Mouse (Mus musculus) kidney, adult 9 months (tissue): ENCODE measurements around the gene Taf12.
A peak's percentile ranks its signal among the peaks of the same experiment; 100 is the strongest.

Experiments
- DNase-seq: peaks from one replicate; pipeline ENCODE4 v3.0.0; 2022

Taf12 gene

DNA sequence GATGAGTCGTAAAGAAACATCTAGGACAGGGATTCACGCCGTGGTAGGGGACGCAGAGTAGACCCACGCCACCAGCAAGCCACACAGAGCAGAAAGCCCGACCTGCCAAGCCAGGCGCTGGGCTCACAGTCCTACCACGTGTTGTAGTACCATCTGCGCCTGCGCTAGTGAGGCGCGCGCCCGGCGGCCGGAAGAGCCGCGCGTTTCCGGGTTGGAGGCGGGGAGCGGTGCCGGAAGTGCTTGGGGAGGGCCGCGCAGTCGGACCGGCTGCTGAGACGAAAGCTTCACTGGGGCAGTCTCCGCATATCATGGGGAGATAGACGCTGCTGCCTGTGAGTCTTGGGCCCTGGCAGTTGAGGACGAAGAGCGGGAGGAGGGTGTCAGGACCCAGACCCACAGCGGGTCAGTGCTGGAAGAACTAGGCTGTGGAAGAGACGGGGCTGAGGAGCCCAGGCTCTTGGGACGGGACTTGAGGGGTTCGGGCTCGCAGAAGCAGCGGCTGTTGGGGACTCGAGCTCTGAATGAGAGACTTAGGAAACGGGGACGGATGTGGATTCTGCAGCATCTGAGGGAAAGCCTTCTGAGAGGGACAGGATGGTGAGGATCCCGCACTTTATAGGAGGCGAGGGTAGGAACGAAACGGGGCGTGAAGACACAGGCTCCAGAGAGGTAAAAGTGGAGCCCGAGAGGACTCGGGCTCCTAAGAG lies at the start of gene Taf12:
TSS of gene Taf12 (plus strand) at position 220 of the 707 bp plus-strand sequence.
- DNase-seq, result peak; percentile 94

DNA sequence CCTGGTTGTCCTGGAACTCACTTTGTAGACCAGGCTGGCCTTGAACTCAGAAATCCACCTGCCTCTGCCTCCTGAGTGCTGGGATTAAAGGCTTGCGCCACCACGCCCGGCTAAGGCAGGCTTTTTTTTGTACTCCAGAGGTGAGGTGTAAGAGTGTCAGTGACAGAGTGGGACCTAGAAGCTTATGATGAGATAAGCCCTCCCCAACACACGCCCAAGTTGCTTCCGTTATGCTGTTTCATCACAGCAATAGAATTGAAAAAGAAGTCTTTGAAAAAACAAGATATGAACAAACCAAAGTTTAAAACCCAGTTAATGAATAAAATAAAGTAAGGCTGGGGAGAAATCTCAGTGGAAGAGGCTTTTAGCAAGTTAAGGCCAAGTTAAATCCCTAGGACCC lies 43.8 kb upstream of the Taf12 start:
- no peak for DNase-seq

DNA sequence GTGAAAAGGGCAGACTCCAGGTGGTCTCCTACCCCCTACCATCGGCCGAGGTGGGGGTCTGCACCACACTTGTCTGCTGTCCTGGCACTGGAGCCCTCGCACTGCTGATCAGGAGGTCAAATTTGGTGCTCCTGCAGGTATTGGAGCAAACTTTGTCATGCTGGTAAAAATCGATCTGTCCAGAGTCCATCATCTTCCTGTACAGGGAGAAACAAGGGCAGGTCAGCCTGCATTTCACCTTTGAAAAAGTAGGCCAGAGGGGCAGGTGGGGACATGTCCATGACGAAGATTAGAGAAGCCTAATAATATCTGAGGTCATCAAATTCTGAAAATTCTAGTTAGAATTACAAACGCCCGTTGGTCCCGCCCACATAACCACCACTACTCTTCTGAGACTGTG lies 39.5 kb upstream of the Taf12 start:
- DNase-seq, result no peak

DNA sequence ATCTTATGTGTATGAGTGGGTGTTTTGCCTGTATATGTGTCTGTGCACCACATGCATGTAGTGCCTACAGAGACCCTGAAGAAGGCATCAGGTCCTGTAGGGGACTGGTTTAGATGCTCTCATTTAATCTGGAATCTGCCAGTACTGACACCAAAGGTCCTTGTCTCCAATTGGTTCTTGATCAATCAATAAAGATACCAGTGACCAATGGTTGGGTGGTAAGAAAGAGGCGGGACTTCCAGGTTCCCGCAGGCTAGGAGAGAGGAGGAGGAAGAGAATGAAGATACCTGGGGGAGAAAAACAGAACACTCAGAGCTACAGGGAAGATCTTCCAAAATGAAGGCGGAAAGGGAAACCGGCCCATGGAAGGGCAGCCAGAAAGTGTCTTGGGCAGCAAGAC lies 35.8 kb upstream of the Taf12 start:
- no peak for DNase-seq

DNA sequence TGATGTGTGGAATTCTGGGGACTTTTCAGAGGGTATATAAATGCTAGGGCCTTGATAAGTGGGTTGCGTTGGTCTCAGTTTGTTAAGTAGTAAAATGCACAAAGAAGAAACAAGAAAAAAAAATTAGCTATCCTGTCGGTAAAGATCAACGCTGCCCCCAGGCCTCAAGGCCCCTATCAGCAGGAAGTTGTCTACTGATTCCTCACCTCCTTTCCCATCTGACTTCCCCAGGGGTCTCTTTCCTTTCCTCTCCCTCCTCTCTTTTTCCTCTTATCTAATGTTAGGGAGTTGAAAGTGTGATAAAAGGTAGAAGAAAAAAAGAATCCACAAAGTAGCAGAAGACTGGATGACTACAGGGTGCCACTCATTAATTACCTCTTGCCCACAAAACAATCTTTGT lies 33.8 kb upstream of the Taf12 start:
- DNase-seq, result no peak

DNA sequence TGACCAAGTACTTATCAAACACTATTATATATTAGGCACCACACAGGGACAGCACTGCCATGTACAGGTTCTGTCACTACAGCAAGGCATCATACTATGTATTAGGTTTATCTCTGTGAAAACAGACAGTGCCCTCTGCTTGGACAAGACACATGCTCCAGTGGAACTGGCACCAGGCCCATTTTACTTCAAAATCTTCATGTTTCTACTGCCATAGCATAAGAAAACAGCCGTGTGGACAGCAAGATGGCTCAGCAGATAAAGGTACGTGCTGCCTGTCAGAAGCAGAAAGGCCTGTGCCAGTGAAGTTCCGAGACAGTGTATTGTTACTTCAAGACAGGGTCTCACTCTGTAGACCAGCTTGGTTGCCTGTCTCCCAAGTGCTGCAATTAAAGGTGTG lies 33.0 kb upstream of the Taf12 start:
- no peak for DNase-seq

DNA sequence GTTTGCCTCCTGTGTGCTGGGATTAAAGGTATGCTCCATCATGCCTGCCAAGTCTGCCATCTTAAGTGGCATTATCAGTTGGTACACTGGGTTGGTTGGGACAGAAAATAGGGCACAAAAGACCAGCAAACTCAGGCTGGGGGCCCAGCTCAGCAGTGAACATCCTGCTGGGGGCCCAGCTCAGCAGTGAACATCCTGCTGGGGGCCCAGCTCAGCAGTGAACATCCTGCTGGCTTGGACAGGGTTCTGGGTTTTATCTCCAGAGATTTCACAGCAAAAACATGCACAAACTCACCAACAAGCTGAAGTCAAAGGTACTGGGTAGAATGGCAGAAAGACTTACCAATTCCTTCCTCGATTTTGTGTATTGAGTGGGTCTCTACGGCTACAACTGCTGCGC lies 28.5 kb upstream of the Taf12 start:
- no peak for DNase-seq

DNA sequence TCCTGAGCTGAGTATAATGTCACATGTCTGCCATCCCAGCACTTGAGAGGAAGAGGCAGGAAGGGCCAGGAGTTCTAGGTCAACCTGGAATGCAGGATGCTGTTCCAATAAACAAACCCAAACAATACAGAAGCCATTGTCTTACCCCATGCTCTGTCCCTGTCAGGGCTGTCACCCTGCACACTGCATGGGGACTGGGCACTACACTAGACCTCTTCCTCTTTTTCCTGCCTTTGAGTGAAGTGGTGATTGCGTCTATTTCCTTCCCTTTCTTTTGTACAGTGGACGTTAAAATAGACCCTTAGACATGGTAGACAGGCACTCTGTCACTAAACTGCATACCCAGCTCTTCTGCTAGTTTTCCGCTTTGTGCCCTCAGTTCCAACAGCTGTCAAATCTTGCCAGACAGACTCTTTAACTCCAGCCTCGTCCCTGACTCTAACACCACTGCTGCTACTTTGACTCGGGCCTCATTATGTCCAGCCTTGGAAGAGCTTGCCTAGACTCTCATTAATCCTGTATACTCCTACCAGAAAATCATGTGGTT lies 26.7 kb upstream of the Taf12 start:
- peak; percentile 24 for DNase-seq

DNA sequence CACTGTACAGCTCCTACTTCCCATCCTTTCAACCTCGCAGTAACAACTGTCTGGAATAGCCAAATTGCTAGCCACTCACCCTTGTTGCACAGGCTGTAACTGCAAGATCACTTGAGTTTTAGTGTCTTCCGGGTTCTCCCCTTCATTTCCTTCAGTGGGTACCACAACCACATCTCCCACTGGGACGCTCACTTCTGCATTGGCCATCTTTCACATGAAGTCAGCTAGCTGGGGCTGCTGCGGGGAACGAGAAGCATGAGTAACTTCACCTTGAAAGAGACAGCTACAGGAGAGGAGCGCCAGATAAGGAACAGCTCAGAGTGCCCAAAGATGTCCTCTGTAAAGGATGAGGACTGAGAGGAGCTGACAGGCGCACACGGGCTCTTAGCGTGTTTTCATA lies 22.6 kb upstream of the Taf12 start:
- no peak for DNase-seq

DNA sequence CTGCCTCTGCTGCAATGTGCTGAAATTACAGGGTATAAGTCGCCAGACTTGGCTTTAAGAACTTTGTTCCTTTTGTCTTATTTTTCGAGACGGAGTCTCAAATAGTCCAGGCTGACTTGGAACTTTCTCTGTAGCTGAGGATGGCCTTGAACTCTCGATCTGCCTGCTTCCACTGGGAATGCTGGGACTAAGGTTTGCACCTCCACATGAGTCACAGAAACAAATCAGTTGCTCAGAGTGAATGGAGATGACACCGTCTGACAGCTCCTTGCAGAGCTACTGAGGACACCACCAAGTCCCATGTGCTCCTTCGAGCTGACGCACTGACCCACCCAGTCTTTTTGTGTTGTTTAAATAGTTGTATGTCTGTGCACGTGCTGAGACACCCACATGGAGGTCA lies 21.0 kb upstream of the Taf12 start:
- no peak for DNase-seq

DNA sequence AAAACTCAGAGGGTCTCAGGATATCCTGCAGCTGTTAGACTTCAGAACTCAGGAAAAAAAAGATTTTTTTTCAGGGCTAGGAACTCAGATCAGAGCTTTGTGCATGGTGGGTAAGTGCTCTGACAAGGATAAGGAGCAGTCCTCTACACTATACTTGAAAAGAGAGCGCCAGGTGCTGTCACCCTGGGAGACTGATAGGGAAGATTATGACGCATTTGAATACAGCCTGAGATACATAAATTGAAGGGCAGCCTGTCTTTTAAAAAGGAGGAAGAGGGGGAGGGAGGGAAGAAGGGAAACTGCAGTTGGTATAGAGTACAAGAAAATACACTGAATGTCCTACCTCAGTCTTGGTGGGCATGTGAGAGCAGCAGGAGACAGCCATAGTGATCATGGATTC lies 20.6 kb upstream of the Taf12 start:
- no peak for DNase-seq

DNA sequence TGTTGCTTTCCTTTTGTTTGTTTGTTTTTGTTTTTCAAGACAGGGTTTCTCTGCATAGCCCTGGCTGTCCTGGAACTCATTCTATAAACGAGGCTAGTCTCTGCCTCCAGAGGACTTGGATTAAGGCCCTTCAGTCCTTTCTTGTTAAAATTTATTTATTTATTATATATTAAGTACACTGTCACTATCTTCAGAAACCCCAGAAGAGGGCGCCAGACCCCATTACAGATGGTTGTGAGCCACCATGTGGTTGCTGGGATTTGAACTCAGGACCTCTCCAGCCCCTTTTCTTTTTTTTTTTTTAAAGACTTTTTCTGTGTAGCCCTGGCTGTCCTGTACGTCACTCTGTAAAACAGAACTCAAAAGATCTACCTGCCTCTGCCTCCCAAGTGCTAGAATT lies 19.2 kb upstream of the Taf12 start:
- DNase-seq, result no peak

DNA sequence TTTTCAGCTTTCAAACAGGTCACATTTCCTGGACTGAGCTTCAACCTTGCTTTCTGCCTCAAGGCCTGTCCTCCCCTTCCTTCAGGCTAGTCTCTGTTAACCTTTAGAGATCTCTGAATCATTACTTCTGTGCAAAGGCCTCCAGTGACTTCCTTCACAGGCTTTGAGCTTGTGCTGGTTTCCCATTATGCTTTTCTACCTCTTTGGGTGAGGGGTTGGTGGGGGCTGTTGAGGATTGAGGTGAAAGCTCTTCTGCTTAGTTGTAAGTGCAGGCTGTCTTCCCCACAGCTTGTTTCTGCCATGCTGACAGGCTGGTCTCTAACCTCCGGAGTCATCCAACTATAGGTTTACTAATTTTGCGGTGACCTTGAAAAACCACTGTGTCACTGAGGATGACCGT lies 17.8 kb upstream of the Taf12 start:
- no peak for DNase-seq

DNA sequence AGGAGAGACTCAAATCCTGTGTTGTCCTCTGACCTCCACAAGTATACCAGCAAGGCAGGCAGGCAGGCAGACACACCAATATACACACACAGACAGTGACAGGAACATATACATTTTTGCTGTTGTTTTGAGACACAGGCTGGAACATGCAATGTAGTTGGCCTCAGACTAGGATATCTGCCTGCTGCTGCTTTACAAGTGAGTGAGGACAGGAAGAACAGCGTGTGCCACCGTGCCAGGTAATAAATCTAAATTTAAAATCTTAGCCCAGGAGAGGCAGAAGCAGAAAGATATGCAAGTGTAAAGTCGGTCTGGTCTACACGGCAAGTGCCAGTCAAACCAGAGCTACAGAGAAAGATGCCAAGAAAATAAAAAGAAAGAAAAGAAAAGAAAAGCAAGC lies 14.9 kb upstream of the Taf12 start:
- peak; percentile 27 for DNase-seq

DNA sequence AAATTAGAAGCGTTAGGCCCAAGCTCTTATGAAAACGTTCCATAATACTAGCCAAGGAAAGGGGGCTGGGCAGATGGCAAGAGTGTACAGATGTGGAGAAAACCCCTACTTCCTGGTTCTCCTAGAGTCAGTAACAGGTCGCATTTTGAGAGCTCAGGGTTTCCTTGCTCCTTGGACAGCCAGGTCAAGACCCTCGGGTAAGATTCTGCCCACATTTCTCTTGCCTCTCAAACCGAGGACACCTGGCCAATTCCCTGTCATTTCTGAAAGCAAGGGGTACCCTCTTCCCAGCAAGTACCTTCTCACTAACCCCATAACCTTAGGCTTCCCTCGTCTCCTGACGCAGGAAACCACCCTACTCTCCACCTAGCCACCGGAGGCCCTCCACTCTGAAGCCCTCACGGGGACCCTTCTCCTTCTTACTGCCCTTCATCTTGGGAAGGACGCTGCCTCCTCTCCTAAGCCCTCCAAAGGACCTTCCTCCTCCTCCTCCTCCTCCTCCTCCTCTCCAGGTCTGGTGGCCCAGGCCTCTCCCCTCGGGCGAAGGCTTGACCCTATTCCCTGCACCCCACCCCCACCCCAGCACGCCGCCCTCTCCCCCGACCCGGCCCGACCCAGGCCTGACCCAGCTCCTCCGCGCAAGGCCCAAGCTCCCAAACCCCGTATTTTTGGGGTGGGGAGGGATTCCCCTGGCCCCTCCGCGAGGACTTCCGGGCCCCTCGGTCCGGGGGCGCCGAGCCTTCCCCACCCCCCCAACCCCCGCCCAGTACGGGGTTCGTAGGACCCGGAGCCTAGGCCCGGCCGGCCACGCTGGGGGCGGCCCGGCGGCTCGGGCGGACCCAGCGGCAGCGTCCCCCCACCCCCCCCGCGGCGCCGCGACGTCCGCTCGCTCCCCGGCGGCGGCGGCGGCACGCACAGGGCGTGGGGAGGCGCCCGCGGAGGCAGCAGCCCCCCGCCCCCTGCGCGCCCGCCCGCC lies 13.5 kb upstream of the Taf12 start:
- peak; percentile 54 for DNase-seq

DNA sequence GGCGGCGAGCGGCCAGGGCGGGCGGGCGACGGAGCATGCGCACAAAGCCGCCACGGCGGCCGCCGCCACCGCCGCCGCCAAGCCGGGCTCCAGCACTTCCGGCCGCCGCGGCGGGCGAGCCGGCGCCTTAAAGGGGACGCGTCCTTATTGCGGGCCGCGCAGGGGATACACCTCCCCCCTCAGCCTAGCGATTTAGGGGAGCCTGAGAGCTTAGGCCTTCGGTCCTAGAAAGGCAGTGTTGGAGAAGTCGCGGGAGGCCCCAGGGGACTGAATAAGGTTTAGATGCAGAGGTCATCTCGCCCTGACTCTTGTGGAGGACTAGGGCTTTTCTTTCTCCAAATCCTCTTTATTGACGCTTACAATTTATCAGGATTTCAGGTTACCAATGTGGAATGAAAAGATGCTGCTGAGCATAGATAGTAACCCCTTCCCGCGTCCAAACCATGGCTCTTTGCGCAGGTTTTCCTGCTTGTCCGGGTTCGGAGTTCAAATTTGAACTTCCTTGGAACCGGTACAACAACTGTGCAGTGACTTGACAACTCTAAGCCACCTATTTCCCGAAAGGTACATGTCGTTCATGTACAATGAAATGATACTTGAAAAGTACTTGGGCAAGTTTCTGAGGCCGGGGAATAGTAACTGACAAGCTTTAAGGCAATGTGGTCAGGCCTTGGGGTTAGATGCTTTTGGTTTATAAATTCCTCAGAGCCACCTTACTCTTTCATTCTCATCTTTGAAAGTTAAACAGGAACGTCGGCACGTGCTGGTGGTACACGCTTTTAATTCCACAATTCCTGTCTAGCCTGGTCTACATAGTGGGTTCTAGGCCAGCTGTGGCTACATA lies 12.4 kb upstream of the Taf12 start, which contains the start of gene Gmeb1:
TSS of gene Gmeb1 (minus strand) at position 89 of the 844 bp plus-strand sequence.
- peak; percentile 68 for DNase-seq

DNA sequence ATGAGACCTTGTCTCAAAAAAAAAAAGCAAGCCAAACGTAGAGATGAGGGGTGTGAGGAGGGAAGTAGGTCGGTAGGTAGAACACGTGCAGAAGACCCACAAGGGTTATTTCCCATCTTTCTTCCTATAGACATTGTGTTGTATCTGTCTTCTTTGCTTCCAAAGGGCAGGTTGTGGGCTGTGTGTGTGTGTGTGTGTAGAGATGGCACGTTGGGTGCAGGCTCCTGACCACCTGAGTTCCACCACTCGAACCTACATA lies 11.9 kb upstream of the Taf12 start:
- DNase-seq, result no peak

DNA sequence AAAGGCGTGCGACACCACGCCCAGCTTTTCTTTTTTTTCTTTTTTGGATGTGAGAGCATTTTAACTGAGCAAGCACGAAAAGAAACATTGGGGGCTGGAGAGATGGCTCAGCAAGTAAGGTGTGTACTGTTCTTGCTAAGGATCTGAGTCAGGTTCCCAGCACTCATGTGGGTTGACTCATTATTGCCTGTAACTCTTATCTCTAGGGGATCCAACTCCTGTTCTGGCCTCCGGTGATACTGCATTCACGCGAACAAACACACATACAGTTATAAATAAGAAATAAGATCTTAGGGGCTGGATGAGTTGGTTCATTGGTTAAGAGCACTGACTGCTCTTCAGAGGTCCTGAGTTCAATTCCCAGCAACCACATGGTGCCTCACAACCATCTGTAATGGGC lies 10.9 kb upstream of the Taf12 start:
- no peak for DNase-seq

DNA sequence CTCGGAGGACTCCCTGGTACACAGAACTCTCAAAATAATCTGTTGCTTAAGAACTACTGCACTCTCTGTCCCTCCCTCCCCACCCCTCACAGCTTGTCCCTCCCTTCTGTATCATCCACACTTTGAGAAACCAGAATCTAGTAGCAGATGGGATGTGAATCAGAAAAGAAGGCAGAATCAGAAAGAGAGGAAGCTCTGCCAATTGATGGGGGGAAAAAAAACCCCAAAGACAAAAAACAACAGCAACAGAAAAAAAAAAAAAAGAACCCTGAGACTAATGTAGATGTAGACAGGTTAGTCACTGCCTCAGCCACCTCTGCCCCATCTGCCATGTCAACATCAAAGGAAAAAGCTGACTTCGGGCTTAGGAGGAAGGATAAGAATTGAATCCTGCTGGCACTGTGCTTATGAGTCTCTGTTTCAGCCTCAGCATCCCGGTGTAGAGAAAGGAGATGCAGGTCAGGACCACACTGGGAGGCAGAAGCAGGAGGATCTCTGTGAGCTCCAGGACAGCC lies 7.3 kb upstream of the Taf12 start:
- DNase-seq, result no peak

DNA sequence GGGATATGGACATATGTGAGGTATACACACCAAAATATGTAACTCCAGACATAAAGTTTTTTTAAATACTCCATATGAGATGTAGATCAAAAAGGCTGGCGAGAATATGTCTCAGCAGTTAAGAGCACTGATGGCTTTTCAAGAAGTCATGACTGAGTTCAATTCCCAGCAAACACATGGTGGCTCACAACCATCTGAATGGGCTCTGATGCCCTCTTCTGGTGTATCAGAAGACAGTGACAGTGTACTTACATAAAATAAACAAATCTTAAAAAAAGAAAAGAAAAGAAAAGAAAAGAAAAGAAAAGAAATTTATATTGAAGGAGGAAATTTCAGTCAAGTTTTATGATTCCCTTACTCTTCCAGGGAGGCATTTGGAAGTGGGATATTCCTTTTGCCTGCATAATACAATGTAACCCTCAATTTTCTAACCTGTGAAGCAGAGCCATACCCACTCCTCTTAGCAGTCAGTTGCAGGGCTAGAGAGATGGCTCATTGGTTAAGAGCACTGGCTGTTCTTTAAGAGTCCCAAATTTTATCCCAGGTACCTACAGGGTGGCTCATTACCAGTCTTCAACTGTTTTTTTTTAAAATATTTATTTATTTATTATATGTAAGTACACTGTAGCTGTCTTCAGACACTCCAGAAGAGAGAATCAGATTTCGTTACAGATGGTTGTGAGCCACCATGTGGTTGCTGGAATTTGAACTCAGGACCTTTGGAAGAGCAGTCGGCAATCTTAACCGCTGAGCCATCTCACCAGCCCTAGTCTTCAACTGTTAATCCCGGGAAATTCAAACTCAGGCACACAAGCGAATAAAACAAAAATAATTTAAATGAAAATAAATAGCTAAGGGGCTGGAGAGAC lies 5.1 kb upstream of the Taf12 start:
- DNase-seq, result peak; percentile 30

DNA sequence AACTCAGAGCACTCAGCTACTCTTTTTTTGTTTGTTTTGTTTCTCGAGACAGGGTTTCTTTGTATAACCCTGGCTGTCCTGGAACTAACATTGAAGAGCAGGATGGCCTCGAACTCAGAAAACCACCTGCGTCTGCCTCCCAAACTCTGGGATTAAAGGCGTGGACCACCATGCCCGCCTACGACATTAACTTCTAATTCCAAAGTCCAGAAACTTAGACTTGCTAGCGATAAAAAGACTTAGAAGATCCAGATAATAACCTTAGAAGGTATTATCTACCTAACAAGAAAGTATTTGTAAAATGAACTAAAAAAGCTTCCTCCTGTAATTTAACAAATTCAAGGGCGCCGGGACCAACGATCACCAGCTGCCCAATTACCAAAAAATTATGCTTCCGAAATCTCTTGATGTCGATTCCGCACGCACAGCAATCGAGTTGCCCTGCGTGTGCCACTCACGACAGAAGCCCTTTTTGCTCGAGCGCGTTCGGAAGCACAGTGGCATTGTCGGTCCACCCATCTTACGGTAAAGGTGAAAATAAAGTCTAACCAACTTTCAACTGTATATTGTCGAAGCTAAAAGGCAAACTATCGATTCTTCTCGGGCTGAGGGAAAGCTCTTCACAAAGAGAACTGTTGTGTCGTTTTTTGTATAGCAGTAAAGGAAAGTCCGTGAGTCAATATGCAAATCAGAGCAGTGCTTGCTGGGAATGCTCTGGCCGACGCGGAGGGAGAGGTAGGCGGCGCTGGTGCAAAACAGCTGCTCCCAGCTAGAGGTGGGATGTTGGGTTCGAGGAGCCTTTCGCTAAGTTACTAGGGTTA lies 4.2 kb upstream of the Taf12 start:
- peak; percentile 92 for DNase-seq
